Mouse (Mus musculus) WW6 (cell line): Measurements from ENCODE around the gene Pi16.

ENCODE experiments used
- DNase-seq: peaks from one replicate; pipeline ENCODE4 v3.0.0-alpha.2; 2013; ENCODE audit warnings: low read depth, low spot score

The Pi16 gene

DNA sequence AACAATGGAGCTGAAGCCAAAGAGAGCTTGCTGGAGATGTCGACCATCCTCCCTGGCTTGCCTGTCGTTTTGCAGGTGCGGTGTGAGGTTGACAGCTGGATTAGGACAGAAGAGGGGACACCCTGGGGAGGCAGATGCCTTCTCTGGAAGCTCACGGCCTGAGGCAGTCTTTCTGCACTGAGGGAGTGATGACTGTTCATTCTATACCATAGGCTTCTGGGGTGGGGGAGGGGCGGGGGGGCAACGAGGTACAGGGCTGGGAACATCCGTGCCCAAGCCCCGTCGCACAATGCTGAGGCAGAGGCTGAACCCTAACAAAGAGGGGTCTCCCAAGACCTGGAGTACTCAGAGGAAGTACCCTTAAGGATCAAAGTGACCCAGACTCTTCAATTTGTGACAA is 39.4 kb downstream of the Pi16 start:
- no peak for DNase-seq

- DNase-seq: no peak
These were observed 41.4 kb downstream of the Pi16 start for GRCm38 (mm10) chr17:29358928-29359327.

- no peak for DNase-seq
These were observed 43.3 kb downstream of the Pi16 start, which contains the start of gene Fgd2 for GRCm38 (mm10) chr17:29360761-29361221. Gene Fgd2 (plus strand): TSS chr17:29360914.

DNA sequence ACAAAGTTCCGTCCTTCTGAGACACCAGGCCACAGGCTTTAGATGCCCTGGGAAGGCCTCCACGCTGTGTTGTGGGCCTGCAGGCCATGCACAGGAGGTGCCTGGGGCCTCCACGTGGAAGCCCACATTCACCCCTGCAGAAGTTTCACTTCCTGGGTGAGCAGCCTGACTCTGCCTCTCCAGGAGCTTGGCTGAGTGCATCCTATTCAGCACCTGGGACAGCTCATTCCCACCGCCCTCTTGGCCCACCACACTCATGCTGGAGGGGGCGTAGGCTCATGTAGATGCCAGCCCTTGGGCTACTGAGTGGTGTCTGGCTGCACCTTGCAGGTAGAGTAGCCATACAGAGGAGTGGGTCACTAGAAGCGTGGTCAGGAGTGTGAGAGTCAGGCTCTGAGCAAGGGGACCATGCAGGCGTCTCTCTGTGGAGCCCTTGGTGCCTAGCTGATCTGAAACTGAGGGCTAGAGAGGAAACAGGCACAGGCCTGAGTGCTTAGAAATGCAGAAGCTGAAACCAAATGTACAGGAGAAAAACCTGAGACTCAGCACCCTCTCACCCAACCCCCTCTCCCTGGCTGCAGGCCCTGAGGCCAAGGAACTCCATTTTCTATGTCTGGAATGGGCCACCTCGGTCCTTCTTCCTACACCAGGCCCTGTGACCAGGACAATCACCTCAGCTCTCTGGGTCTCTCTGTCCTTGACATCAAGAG is 44.7 kb downstream of the Pi16 start:
- DNase-seq: no peak

DNA sequence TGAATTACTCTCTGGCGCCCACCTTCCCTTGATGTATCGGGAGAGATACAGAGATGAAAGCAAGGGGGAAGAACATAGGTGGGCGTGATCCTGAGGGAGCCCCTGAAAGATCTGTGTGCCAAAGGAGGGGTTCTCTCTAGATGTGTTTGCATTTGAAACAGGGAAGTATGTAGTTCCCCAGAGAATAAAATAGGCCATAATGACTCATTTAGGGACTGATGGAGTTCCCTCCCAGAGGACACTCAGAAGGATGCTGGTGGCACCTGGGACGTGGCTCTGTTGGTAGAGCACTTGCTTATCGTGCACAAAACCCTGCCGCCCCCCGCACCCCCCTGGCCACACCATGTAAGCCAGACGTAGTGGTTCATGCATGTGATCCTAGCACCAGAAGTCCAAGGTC is 45.6 kb downstream of the Pi16 start:
- DNase-seq: no peak

GRCm38 (mm10) chr17:29365105-29365621 is 47.7 kb downstream of the Pi16 start:
- DNase-seq: no peak

GRCm38 (mm10) chr17:29368726-29369125 is 51.2 kb downstream of the Pi16 start:
- DNase-seq: no peak

DNA sequence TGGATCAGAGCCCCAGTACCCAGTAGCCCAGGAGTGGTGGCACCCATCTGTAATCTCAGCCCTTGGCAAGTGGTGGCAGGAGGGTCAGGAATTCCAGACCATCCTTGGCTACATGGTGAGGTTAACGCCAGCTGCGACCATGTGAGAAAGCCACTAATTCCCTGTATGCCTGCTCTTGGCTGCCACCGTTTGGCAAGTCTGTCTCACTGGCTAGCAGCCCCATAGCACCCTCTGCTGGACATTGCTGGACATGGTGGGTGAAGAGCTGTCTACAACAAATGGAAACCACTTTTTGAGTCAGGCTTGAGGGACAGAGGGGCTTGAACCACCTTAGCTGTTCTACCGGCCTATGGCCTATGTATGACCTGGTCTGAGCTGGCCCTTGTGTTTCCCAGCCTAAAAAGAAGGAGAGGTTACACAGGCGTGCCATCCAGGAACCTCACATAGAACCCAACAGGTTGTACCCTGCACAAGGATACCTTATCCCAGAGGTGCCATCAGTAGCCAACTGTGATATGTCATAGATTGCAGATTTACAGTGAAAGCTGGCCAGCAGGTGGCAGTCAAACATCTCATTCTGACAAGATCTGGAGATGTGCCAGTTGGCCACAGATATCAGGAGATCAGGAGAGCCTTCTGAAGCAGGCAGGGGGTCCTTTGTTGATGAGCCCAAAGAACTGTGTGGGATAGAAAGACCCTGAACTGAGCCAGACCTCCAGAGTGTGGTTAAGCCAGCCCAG is 53.7 kb downstream of the Pi16 start:
- no peak for DNase-seq

- DNase-seq: no peak
These were observed 58.4 kb downstream of the Pi16 start for GRCm38 (mm10) chr17:29375871-29376270.

DNA sequence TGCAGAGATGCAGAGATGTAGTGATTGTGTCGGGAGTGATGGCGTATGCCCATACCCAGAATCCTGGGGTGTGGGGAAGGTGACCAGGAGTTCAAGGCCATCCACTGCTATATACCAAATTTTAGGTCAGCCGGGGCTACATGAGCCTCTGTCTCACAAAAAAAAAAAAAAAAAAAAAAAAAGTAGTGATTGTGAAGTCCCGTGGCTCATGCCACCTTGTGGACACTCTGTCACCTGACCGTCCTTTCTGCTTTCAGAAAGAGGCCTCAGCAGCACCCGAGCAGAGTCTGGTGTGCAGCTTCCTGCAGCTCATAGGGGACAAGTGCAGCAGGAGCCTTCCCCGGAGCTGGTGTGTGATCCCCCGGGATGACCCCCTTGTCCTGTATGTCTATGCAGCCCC is 60.6 kb downstream of the Pi16 start:
- DNase-seq: no peak
